Mouse (Mus musculus): Measurements from ENCODE around the gene Sft2d1.
"Not testable (repeated sequence)": the region's sequence is repeated elsewhere in the genome, so short reads cannot be mapped to it uniquely, and the experiment has no call there.

Gene Sft2d1

GRCm38 (mm10) chr17:8302772-8303438, 8.0 kb upstream of the Sft2d1 start:
- no peak for DNase-seq

GRCm38 (mm10) chr17:8303671-8304070, 7.2 kb upstream of the Sft2d1 start:
- DNase-seq = no peak

DNA sequence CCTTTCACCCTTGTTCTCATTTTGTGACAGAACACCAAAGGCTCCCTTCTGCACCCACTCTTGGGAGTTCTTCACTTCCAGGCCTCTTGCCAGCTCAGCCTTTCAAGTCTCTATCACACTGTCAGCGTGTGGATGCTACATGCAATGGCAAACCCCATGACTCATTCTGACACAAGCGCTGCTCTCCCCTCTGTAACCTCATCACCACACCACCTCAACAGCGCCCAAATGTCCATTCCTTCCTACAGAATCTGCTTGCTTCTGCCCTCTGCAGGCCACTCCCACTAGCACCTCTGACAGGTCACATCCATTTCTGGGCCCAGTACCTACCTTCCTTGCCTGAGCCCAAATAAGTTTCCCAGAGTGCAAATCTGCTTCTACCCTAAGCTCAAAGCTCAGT, 5.1 kb upstream of the Sft2d1 start:
- DNase-seq = peak; percentile 13

- no peak for DNase-seq
Observed at GRCm38 (mm10) chr17:8311751-8312150, 849 bp downstream of the Sft2d1 start.

DNA sequence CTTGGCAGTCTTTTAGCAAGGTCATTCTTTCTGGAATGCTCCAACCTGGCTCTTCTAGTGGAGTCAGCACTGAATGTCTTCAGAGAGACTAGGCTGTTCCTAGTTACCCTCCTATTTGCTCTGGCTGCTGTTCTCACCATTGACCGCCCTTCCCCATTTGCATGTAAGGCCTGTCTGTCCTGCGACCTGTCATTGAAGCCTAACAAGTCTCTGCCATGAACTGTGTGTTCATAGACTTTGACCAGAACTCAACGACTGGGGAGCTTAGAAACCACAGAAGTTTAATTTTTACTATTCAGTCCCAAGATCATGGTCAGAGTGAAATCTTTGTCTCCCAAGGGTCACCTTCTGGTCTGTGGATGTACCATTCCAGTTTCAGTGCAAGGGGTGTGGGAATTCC, 3.1 kb downstream of the Sft2d1 start:
- DNase-seq = no peak

DNA sequence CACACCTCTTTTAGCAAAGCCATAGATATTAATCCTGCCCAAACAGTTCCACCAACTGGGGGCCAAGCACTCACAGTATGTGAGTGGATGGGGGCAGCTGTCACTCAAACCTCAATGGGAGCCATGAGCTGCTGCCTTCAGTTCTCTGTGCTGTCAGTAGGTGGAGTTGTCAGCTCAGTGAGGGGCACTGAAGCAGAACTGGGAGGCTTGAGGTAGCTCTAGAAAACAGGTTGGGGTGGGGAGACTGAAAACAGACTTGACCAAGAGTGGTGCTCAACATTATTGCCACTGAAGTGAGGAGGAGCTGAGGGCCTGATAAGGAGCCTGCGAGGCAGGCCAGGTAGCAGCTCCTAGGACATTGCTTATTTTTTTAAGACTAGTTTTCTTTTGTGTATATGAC, 5.3 kb downstream of the Sft2d1 start:
- DNase-seq = peak; percentile 39

DNA sequence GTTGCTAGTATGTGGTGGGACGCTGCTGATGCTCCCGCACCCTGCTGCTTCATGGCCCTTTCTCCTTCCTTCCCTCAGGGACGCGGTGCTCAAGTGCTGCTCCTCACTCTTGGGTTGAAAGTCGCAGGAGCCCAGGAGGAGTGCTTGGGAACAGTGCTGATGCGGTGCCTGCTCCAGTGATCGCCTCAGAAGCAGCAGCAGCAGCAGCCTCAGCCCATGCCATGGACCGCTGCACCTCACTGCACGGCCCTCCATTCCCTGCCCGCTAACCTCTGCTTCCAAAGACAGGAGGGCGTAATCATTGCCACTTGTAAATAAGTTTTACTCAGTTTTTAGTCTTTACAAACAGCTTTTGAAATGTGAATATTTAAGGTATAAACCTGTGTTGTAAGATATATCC, 16.0 kb downstream of the Sft2d1 start:
- not testable (repeated sequence) for DNase-seq

DNA sequence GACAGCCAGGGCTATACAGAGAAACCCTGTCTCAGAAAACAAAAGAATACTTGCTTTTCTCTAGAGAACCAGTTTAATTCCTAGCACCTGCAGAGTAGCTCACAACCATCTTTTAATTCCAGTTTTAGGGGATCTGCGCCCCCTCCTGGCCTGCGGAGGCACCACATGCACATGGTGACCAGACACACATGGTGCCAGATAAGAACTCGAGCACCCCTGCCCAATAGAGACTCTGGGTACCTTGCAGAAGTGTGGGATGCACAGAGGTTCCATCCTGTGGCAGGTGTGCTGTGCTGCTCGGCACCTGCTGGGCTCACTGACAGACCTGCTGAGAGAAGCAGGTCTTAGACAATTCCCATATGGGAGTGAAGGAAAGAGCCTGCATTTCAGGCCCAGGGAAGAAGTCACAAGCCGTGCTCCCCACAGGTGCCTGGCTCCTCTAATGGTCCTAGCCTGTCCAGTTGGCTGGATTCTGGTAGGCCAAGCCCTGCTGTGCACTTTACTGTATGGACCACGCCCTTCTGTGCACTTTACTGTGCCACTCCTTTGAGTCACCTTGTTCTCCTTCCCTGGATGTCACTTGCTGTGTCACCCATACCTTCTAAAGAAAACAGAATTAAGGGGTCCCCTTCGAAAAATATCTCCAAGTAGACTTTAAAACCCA, 17.7 kb downstream of the Sft2d1 start:
- DNase-seq = no peak

DNA sequence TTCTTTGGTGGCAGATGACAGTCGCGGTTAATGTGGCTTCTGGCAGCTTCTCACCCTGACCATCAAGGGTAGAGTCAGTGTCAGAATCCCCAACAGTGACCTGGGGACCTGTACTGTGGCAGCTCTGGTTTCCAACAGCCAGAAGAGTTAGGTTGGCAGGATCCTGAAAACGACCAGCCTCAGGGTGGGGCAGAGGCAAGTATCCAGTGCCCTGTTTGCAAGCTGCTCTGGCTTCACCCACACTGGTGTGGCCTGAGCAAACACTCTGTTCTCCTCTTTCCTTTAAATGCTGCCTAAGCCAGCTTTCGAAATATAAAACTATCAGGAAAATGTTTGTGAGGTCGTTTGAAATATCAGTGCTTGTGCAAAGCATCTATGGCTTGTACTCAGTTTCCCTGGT, 19.7 kb downstream of the Sft2d1 start:
- no peak for DNase-seq

DNA sequence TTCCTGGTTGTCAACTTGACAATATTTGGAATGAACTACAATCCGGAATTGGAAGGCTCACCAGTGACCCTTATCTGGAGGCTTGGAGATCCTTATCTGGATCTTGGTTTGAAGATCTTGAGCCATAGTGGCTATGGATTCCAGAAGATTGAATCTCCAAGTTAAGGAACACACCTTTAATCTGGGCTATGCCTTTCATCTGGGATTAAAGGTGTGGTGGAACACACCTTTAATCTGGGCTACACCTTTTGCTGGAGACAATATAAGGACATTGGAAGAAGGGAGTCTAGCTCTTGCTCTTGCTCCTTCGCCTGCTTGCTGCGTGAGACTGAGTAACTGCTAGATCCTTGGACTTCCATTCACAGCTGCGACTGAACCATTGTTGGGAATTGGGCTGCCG, 26.3 kb downstream of the Sft2d1 start, which contains the start of gene Prr18:
Prr18 (plus strand) TSS at position 301 of the 400 bp plus-strand sequence.
- DNase-seq = not testable (repeated sequence)

DNA sequence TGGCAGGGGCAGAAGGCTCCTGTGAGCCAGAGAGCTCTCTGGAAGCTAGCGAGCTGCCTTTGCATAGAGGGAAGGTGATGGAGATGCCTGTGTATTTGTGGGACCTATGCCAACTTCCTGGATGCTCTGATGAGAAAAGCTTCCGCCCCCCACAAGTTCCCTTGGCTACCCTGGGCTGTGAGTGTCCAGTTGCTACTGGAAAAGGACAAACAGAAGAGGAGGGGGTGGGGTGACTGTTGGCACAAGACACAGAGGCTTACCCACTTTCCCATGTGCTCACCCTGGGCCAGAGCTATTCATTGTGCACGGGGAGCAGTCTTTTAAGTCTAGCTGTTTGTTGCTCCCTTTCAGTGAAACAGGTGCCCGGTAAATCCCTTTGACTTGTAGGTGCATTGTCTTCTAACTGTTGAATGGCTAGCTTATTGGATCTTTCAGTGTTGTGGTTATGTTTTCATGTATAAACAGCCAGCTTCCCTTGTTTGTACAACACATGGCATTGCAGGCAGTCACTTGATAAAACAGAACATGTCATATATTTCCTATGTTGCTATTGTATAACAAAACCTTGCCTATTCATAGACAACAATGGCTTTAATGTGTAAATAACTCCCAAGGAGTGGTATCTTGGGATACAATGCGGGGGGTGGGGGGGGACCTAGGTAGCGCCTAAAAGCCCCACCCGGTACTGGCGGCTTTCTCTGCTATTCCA, 28.9 kb downstream of the Sft2d1 start:
- DNase-seq = peak; percentile 57

DNA sequence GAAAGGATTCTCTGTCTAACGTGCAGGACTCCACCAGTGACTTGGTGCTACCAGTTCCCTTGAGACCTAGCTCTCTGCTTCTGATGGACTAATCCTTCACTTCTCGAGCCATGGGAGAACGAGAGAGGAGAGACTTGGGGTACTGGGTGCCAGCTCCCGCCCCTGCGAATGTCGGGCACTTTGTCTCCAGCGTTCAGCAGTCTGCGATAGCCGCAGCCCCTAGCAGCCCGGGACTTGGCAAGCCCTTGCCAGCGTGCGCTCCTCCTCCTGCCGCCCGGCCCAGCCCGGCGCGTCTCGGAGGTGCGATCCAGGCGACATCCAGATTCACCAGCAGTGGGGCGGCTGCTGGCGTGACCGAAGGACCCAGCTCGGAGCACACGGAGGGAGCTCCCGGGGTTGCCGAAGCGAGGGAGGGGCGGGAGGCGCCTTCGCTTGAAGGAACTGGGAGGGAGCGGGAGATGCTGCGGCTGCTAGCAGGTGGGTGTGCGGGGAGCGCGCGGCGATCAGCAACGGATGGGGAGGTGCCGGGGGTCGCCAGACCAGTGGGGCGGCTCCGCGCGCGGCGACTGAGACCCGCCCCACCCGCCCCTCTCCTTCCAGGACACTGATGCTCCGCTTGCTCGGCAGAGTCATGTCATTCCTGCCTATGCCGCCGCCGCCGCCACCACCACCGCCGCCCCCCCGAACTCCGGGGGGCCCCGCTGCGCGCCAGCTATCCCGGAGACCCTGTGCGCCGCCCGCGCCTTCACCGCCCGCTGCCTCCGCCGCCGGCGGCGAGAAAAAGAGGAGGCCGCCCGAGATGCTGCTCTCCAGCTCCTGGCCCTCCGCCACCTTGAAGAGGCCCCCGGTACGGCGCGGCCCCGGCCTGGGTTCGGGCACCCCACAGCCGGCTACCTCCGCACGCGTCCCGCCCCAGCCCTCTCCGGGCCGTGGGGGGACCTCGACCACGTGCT, 29.8 kb downstream of the Sft2d1 start:
- peak; percentile 67 for DNase-seq

DNA sequence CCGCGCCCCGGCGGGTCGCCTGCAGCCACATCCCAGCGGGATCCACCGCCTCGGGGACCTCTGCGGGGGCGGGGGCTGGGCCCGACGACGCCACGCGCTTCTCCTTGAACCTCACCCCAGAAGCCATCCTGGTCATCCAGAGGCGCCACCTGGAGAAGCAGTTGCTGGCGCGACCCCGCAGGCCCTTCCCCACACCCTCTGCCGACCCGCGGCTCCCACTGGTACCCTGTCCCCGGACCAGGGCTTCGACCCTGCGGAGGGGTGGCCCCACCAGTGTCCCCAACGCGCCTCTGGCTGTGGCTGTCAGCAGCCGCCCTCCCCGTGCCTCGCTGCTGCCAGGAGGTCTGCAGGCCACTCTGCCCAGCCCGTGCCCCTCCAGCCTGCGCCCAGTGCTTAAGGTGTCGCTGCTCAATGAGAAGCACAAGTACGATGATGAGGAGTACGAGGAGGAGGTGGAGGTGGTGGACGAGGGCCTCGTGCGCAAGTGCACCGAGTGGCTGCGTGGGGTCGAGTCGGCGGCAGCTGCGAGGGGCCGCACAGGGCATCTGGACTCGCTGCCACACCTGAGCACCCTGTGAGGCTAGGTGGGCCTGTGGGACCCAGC, 30.6 kb downstream of the Sft2d1 start:
- peak; percentile 32 for DNase-seq

GRCm38 (mm10) chr17:8342706-8343105, 31.8 kb downstream of the Sft2d1 start:
- no peak for DNase-seq

GRCm38 (mm10) chr17:8343416-8343815, 32.5 kb downstream of the Sft2d1 start:
- no peak for DNase-seq

GRCm38 (mm10) chr17:8347765-8348285, 36.9 kb downstream of the Sft2d1 start:
- no peak for DNase-seq

DNA sequence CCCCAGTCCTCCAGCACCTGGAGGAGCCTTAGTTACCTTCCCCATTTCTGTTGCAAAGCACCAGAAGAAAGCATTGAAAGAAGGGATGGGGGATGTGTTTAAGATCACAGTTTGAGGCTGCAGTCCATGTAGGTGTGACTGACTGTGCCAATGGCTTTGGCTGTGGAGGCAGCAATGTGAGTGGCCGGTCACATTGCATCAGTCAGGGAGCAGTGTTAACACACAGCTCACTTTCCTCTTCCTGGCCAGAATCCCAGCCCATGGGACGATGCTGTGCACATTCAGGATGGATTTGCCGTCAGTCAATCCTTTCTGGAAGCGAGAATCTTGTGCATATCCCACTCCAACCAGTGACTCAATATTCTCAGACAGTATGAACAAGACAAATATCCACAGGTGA, 38.0 kb downstream of the Sft2d1 start:
- no peak for DNase-seq

DNA sequence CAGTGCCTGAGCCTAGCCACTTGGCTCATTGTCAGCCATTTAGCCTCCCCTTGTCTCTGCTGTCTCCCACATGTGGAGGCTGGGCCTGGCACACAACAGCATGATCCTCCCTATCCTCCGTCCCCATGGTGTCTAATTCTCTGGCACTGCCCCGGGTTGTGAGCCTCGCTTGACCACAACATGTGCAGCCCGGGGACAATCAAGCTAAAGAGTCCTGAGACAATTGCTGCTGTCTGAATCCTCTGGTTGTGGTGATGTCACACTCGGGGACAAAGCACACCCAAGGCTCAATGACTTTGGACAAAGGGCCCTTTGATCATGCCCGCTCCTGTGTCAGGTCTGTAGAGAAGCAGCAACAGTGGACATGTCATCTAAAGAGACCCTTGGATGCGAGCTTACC, 40.2 kb downstream of the Sft2d1 start:
- DNase-seq = peak; percentile 84

DNA sequence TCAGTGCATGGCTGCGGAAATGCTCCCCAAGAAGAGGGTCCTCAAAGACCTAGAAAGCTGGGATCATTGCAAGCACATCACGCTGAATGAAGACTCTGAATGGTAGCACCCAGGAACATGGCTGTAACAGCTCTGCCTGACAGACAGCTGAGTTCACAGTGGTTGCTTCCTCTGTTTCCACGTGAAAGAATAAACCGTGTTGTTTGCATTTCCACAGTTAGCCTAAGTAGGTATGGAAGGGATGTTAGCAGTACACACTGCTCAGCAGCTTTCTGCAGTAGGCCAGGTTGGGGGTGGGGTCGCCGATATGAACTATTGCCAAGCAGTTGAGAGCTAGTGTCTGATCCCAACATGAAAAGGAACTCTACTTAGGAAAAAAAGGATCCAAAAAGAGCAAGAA, 44.8 kb downstream of the Sft2d1 start, which contains the start of gene T2:
T2 (plus strand) TSS at position 301 of the 400 bp plus-strand sequence.
- DNase-seq = no peak

DNA sequence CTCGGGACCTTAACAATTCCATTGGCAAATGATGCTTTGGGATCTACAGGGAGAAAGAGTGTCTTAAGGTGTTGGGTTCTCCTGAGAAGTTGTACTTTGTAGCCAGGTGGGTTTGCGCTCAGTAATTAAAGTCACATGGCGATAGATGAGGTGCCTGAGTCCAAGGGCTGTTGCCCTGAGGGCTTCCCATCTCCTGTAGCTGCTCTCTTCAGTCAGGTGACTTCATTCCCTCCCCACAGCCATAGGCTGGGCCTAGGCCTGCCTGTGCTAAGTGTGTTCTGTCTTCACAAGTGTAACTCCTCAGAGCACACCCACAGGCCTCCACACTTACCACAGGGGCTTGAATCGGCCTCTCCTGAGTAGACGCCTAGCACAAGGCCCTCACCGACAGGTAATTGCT, 46.6 kb downstream of the Sft2d1 start:
- no peak for DNase-seq

DNA sequence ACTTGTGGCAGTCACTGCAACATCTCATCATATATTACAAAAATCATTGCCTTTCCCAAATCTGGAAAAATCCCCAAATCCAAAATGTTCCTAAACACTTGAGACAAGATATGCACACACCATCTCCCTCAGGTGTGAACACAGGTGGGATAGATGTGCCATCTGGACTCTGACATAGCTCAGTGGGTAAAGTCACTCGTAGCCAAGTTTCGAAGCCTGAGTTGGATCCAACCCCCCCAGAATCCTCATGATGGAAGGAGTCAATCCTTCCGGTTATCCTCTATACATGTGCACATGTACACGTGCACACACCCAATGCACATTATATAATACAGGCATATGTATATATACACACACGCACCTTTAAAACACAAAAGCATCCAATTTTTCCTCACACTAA, 50.0 kb downstream of the Sft2d1 start:
- DNase-seq = no peak
